Mouse (Mus musculus) forebrain, embryonic 11.5 days (tissue): ENCODE data around the gene Rbm39. TPM values are rescaled to one million over a fixed set of nuclear protein-coding genes. Genes with fewer than 3 reads are reported as not detected.
"Not testable (repeated sequence)": the region's sequence is repeated elsewhere in the genome, so short reads cannot be mapped to it uniquely, and the experiment has no call there.

Source experiments
- ATAC-seq: fragments of 200-750 bp; cut with Nextera tagmentation; replicated peaks from 2 replicates; pipeline ENCODE4 v1.8.0; 2017; ENCODE audit warnings: moderate TSS enrichment; ENCODE audit not compliant: low FRiP score
- DNase-seq: peaks from one replicate; pipeline ENCODE4 v3.0.0-alpha.2; 2017; ENCODE audit warnings: low spot score
- H3K27ac ChIP-seq: fragments of 300-500 bp; sonication (generic); 2 replicates; pipeline ENCODE4 v1.5.1; 2014; ENCODE audit warnings: low read depth, low read length
- H3K27me3 ChIP-seq: fragments of 300-500 bp; sonication (generic); 2 replicates; pipeline ENCODE4 v1.6.1; 2014; ENCODE audit warnings: mild to moderate bottlenecking, low read length, mixed read lengths; ENCODE audit not compliant: control insufficient read depth, insufficient read depth
- H3K36me3 ChIP-seq: fragments of 300-500 bp; sonication (generic); 2 replicates; pipeline ENCODE4 v1.6.1; 2014; ENCODE audit warnings: mild to moderate bottlenecking, low read length, moderate library complexity, mixed read lengths; ENCODE audit not compliant: control insufficient read depth, insufficient read depth
- H3K4me1 ChIP-seq: fragments of 300-500 bp; sonication (generic); replicated peaks from 2 replicates; pipeline ENCODE4 v1.6.1; 2014; ENCODE audit warnings: low read length, mixed read lengths; ENCODE audit not compliant: control insufficient read depth, insufficient read depth
- H3K4me2 ChIP-seq: fragments of 300-500 bp; sonication (generic); 2 replicates; pipeline ENCODE4 v1.6.1; 2014; ENCODE audit warnings: low read depth, mild to moderate bottlenecking, low read length, moderate library complexity, mixed read lengths; ENCODE audit not compliant: severe bottlenecking
- H3K4me3 ChIP-seq: fragments of 300-500 bp; sonication (generic); 2 replicates; pipeline ENCODE4 v1.5.1; 2014; ENCODE audit warnings: low read depth, low read length
- H3K9ac ChIP-seq: fragments of 300-500 bp; sonication (generic); 2 replicates; pipeline ENCODE4 v1.6.1; 2014; ENCODE audit warnings: low read length
- H3K9me3 ChIP-seq: fragments of 300-500 bp; sonication (generic); 2 replicates; pipeline ENCODE4 v1.6.1; 2016; ENCODE audit warnings: low read length, mixed read lengths; ENCODE audit not compliant: control insufficient read depth
- WGBS: fragments of 180-500 bp; shearing (Covaris S2); extraction: QIAGEN DNeasy Blood & Tissue Kit; methylation state at CpG from one replicate; pipeline ENCODE4 v1.1.7; 2014; 5-methylcytosine and 5-hydroxymethylcytosine counted together
- polyA plus RNA-seq: library from polyadenylated mRNA; unstranded; fragments of >200 nt; fragmentation: Nextera tagmentation; extraction: Ambion mirVana; gene quantifications from 2 replicates; pipeline ENCODE4 v1.2.1, GENCODE M21; 2014

The Rbm39 gene
- polyA plus RNA-seq, 1 experiment from 2014 or later, result 681 TPM

GRCm38 (mm10) chr2:156190004-156190896 is 10.2 kb upstream of the Rbm39 start:
- no peaks in the 10 kb centered on the region for H3K27me3 ChIP-seq
- no peak overlapping the region for H3K4me3 ChIP-seq
- H3K4me2 ChIP-seq, result no peak overlapping the region
- DNase-seq (no peak), ATAC-seq (no peak)
- H3K27ac ChIP-seq, result no peak overlapping the region
- no peaks in the 10 kb centered on the region for H3K4me1 ChIP-seq
- 89% methylated on average over 14 of the region's 14 CpGs for WGBS
- H3K36me3 ChIP-seq, result no peaks in the 10 kb centered on the region
- H3K9me3 ChIP-seq, result no peaks in the 10 kb centered on the region
- no peak overlapping the region for H3K9ac ChIP-seq

GRCm38 (mm10) chr2:156189241-156189640 is 9.2 kb upstream of the Rbm39 start:
- H3K9ac ChIP-seq, H3K4me3 ChIP-seq, H3K27ac ChIP-seq, H3K36me3 ChIP-seq, H3K9me3 ChIP-seq, DNase-seq, ATAC-seq, H3K4me2 ChIP-seq, H3K4me1 ChIP-seq, H3K27me3 ChIP-seq: not testable (repeated sequence)
- 91% methylated on average over 7 of the region's 7 CpGs for WGBS

DNA sequence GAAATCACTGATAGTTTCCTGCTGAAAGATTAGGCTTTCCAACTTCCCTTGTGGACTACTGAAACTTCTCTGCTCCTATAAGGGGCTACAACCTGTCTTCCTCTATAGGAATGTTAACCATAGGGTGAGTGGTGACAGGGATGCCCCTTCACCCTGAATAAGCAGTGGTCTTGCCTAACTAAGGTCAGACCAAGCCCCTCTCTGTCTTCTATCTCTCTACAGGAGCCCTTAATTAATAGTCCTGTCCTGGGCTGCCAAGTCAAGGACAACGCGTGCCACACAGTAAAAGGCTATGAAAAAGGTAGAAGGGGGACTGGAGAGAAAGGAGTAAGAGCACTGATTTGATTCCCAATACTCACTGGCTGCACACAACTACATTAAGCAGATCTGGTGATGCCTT is 1.6 kb upstream of the Rbm39 start:
- ATAC-seq, result no peak
- WGBS, result 75% methylated on average over 2 of the region's 2 CpGs
- no peak overlapping the region for H3K4me2 ChIP-seq

GRCm38 (mm10) chr2:156180824-156181590 is 969 bp upstream of the Rbm39 start:
- no peak for DNase-seq
- 21% methylated on average over 8 of the region's 8 CpGs for WGBS

More for the DNA sequence above, 1.6 kb upstream of the Rbm39 start:
- Histone ChIP-seq H3K36me3 (peaks cover 2% of the 10 kb centered on the region; the same call in 1 of the 2 replicates), H3K4me3 (no peak overlapping the region; the same call in 1 of the 2 replicates), H3K4me1 (0 out of 2 replicates have a peak, but pooled peaks cover 11% of the 10 kb centered on the region), H3K9ac (no peak overlapping the region), H3K9me3 (no peaks in the 10 kb centered on the region), H3K27ac (no peak overlapping the region), H3K27me3 (no peaks in the 10 kb centered on the region)
- DNase-seq, result no peak

DNA sequence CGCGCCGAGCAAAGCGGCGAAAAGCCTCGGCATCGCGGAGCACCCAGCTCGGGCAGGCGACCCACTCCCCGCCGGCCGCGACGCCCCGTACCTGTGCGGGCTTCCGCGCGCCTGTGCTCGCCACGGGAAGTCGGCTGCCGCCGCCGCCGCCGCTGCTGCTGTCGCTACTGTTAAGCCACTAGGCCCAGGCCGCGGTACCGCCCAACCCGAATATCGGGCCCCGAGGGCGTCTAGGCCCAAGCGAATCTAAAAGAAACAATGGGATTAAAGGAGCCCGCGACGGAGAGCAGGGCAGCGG is 293 bp downstream of the Rbm39 start:
- peak overlapping the region; percentile 100 for H3K9ac ChIP-seq
- under 1% methylated on average over 41 of the region's 41 CpGs for WGBS
- DNase-seq (no peak), ATAC-seq (no peak; the same call in 1 of the 2 replicates)
- no peaks in the 10 kb centered on the region for H3K27me3 ChIP-seq
- 0 out of 2 replicates have a peak, but pooled peaks cover 11% of the 10 kb centered on the region for H3K4me1 ChIP-seq
- H3K4me3 ChIP-seq, result peak overlapping the region; percentile 100
- peaks cover 2% of the 10 kb centered on the region; the same call in 1 of the 2 replicates for H3K36me3 ChIP-seq
- H3K27ac ChIP-seq, result peak overlapping the region; percentile 92
- H3K4me2 ChIP-seq, result peak overlapping the region; percentile 8; the same call in 1 of the 2 replicates
- H3K9me3 ChIP-seq, result no peaks in the 10 kb centered on the region

More at GRCm38 (mm10) chr2:156180824-156181590, 969 bp upstream of the Rbm39 start:
- Histone ChIP-seq H3K4me1 (0 out of 2 replicates have a peak, but pooled peaks cover 11% of the 10 kb centered on the region), H3K9me3 (no peaks in the 10 kb centered on the region), H3K27me3 (no peaks in the 10 kb centered on the region), H3K27ac (peak overlapping the region; percentile 81), H3K4me2 (peak overlapping the region; percentile 73), H3K4me3 (peak overlapping the region; percentile 100), H3K36me3 (peaks cover 2% of the 10 kb centered on the region; the same call in 1 of the 2 replicates), H3K9ac (peak overlapping the region; percentile 77)
- no peak for ATAC-seq

DNA sequence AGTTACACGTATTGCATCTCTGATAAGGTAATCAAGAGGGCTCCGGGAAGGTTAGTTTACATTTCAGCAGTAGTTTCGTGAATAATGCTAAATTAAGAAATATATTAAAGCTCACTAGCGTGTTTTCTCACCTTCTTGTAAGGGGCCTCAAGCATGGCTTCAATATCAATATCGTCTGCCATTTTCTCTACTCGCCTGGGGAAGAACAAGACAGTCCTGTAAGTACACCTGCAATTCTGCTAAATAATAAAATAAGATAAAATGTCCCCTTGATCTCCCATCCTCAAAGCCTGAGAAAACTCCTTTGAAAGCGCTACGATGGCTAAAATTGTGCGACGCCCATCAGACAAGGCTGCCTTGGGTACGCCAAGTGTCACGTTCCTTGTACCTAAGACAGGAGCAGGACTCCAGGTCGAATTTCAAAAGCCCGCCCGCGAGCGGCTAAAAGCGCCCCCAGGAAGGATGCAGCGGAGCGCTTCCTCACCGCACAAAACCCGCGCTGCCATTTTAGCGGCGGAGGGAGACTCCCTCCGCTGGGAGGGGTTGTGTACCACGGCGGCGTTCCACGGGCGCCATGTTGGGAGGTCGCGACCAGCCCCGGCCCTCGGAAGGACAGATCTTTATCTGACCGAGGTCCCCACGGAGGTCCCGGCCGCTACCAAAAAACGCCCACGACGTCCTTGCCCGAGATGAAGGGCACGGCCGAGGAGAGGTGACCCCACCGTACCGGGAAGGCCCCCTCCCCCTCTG is 817 bp downstream of the Rbm39 start:
- Histone ChIP-seq H3K9ac (peak overlapping the region; percentile 100), H3K4me1 (0 out of 2 replicates have a peak, but pooled peaks cover 11% of the 10 kb centered on the region), H3K27ac (peak overlapping the region; percentile 92), H3K27me3 (no peaks in the 10 kb centered on the region), H3K36me3 (peaks cover 5% of the 10 kb centered on the region; the same call in 1 of the 2 replicates), H3K4me3 (peak overlapping the region; percentile 100), H3K4me2 (peak overlapping the region; percentile 77), H3K9me3 (no peaks in the 10 kb centered on the region)
- ATAC-seq (peak; percentile 57), DNase-seq (peak; percentile 89)
- WGBS, result 2% methylated on average over 46 of the region's 47 CpGs

DNA sequence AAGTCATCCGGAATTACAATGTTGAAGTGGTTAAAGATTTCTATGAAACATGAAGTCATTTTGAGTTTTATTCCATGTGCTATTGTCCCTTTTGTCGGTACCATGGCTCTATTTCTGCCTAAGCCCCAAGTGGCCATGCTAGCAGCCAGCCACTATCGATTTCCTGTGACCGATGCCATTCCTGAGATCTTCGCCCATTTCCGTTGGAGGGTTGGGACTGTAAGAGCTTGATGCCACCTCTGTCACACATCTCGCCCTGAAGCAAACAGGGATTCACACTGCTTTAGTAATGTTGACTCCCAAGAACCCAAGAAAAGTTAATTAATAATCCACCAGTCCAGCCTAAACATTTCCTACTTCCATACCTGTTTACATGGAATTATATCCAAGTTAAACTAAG is 2.4 kb downstream of the Rbm39 start:
- Histone ChIP-seq H3K4me1 (0 out of 2 replicates have a peak, but pooled peaks cover 11% of the 10 kb centered on the region), H3K27ac (no peak overlapping the region), H3K4me2 (no peak overlapping the region), H3K4me3 (no peak overlapping the region), H3K9ac (no peak overlapping the region), H3K27me3 (no peaks in the 10 kb centered on the region), H3K9me3 (no peaks in the 10 kb centered on the region), H3K36me3 (peaks cover 9% of the 10 kb centered on the region; the same call in 1 of the 2 replicates)
- no peak for ATAC-seq
- DNase-seq, result no peak
- WGBS, result 90% methylated on average over 7 of the region's 7 CpGs

DNA sequence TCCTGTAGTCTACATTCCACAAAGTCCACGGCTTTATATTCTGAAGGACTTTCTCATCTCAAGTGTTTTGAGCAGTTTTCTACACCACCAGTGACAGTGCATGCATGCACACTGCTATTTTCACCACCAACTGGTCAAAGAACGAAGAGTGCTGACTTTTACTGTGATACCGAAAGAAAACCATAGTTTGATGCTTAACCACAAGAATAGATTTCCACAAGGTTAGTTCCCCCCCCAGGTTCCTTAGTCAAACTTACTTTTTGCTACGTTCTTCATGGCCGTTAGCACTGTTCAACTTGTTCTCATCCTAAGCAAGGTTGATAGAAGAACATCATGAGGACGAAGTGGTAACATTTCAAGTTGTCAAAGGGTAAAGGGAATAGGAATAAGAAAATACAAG is 3.0 kb downstream of the Rbm39 start:
- Histone ChIP-seq H3K9ac (no peak overlapping the region), H3K4me1 (0 out of 2 replicates have a peak, but pooled peaks cover 11% of the 10 kb centered on the region), H3K27me3 (no peaks in the 10 kb centered on the region), H3K27ac (no peak overlapping the region), H3K36me3 (peaks cover 9% of the 10 kb centered on the region; the same call in 1 of the 2 replicates), H3K9me3 (no peaks in the 10 kb centered on the region), H3K4me3 (no peak overlapping the region), H3K4me2 (no peak overlapping the region)
- DNase-seq, result no peak
- 92% methylated on average over 6 of the region's 6 CpGs for WGBS
- ATAC-seq, result no peak
